Mouse (Mus musculus) bone marrow macrophage, adult 2 months (primary cell): Measurements from ENCODE around the gene Cav3.

Experiments
- CTCF ChIP-seq: IDR thresholded peaks from 2 replicates; pipeline ENCODE4 v1.5.1; 2012; ENCODE audit warnings: low read depth, mild to moderate bottlenecking, low read length, moderate library complexity
- POLR2A ChIP-seq: IDR thresholded peaks from 2 replicates; pipeline ENCODE4 v1.6.1; 2012; ENCODE audit warnings: mild to moderate bottlenecking, low read depth, low read length, borderline replicate concordance

DNA sequence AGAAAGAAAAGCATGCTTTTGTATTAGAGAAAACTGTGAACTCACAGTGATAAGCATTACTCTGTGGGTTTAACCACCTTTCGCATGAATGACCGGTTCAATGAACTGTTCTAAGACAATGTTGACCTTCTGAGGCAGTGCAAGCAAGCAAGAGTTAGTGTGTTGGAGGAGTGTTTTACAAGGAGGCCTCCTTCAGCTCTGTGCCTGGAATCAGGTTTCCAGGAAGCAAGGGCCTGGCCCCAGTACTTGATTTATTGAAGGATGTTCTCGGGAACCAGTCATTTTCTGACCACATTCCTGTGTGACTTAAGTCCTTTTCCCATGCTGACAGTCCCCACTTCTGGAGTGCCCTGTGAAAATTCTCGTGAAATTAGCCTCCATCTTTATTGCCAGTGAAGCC is 35.9 kb downstream of the Cav3 start:
- no peak for TF ChIP-seq CTCF
- TF ChIP-seq POLR2A, result no peak
